Mouse (Mus musculus): ENCODE measurements around the gene Pmvk. TPM values are rescaled to one million over a fixed set of nuclear protein-coding genes. Genes with fewer than 3 reads are reported as not detected.

The Pmvk gene
- polyA plus RNA-seq (2015; fragmentation: Nextera tagmentation; extraction: Ambion mirVana), result 52.6 and 59.1 TPM in 2 replicates

DNA sequence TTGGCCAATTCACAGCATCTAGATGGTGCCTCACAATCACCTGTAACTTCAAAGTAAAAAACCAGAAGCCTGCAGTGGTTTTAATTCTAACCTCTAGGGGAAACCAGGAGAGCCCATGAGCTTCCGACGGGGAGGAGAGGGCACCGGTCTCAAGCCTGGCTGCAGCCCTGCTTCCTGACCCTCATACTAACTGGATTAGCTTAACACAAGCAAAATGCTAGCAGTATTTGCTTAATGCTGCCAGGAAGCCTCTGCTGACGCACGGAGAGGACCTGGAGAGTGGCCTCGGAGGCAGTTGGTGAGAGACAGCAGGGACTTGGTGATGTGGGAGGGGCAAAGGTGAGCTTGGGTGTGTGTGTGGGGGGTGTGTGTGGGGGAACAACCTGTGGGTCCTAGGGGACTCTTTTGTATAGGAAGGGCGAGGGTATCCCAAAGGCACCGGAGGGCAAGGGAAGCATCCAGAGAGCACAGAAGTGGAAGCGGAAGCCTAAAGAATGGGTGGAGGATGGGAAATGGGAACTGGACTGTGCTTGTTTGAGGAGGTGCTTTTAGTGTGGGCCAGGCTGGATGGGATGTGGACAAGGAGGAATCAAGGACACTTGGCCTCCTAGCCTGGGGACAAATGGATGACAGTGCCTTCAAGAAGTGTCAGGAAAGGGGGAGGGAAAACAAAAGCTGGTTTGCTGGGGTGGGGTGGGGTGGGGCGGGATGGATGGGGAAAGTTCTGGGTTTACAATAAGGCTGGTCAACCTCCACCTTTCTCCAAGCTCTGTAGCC, at the start of gene Pmvk:
TSS of gene Pmvk (plus strand) at position 141 of the 777 bp plus-strand sequence.
- Histone ChIP-seq H3K36me3 (no peaks in the 10 kb centered on the region), H3K4me1 (peaks cover 33% of the 10 kb centered on the region), H3K4me2 (no peak within 1 kb of the TSS), H3K9me3 (replicated peaks) (no peaks in the 10 kb centered on the region), H3K27ac (no peak within 1 kb of the TSS), H3K4me3 (replicated peaks) (no peak within 1 kb of the TSS), H3K9ac (no peak within 1 kb of the TSS), H3K27me3 (no peaks in the 10 kb centered on the region)
- WGBS, result 61% methylated on average over 10 of the region's 10 CpGs
- ATAC-seq (replicated peaks; ENCODE audit: low FRiP score), result no peak

DNA sequence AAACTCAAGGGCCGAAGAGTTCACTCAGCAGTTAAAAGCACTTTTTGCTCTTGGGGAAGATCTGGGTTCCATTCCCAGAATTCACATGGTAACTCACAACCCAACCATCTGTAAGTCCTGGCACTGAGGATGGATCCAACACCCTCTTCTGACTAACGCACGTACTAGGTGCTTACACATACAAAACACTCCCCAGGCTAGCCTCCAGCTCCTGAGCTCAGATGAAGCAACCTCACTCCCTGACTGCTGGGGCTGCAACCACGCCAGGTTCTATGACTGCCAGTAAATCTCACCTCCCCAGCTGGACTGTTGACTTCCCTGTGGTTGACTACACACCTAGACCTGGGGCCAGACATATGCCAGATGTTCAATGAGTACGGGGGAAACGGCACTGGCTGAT, 47.5 kb upstream of the Pmvk start:
- H3K9ac ChIP-seq, result no peak overlapping the region
- no peak overlapping the region for H3K4me3 ChIP-seq (replicated peaks)
- WGBS, result 87% methylated on average over 6 of the region's 6 CpGs
- H3K4me2 ChIP-seq, result no peak overlapping the region
- no peaks in the 10 kb centered on the region for H3K27me3 ChIP-seq
- no peak overlapping the region for H3K27ac ChIP-seq
- H3K36me3 ChIP-seq, result peaks cover 54% of the 10 kb centered on the region
- H3K4me1 ChIP-seq, result peaks cover 8% of the 10 kb centered on the region
- no peaks in the 10 kb centered on the region for H3K9me3 ChIP-seq (replicated peaks)
- no peak for ATAC-seq (replicated peaks; ENCODE audit: low FRiP score)

DNA sequence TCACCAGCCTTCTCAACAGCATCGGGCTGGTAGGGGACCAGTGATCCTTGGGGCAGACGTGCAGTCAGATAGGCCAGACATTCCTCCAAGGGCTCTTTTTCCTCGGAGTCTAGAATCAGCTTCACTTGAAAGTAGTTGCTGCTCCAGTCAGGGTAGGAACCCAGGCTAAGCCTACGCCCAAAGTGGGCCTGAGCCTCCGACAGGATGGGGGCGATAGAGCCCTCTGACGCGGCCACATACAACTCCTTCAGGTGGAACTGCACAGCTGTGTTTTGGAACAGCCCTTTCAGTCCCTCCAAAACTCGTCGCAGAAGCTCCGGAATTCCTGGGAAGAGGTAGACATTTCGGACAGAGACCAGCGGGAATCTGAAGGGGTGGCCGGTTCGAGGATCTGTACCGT, 45.9 kb upstream of the Pmvk start:
- H3K4me3 ChIP-seq (replicated peaks), result no peak overlapping the region
- no peak overlapping the region for H3K27ac ChIP-seq
- H3K4me2 ChIP-seq, result no peak overlapping the region
- no peaks in the 10 kb centered on the region for H3K27me3 ChIP-seq
- ATAC-seq (replicated peaks; ENCODE audit: low FRiP score), result no peak
- no peak overlapping the region for H3K9ac ChIP-seq
- H3K9me3 ChIP-seq (replicated peaks), result no peaks in the 10 kb centered on the region
- H3K4me1 ChIP-seq, result peaks cover 10% of the 10 kb centered on the region
- H3K36me3 ChIP-seq, result peaks cover 45% of the 10 kb centered on the region
- 68% methylated on average over 16 of the region's 16 CpGs for WGBS

DNA sequence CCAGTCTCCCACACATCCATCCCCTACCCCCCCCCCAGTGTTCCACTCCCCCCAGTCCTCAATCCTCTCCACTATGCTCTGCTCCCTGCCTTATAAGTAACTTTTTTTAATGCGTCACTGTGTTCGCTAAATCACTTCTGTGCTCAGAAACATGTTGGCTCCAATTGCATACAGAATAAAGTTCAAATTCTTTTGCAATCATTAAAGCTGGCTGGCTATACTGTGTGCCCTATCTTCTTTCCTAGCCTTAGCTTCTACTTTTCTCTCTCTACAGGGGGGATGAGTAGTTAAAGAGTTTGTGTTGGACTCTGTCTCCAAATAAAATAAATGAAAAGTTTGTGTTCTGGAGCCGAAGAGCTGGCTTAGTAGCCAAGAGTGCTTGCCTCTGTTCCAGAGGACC, 44.6 kb upstream of the Pmvk start:
- no peak for ATAC-seq (replicated peaks; ENCODE audit: low FRiP score)
- H3K4me2 ChIP-seq, result no peak overlapping the region
- no peaks in the 10 kb centered on the region for H3K9me3 ChIP-seq (replicated peaks)
- H3K9ac ChIP-seq, result no peak overlapping the region
- no peaks in the 10 kb centered on the region for H3K27me3 ChIP-seq
- peaks cover 10% of the 10 kb centered on the region for H3K4me1 ChIP-seq
- peaks cover 48% of the 10 kb centered on the region for H3K36me3 ChIP-seq
- H3K27ac ChIP-seq, result no peak overlapping the region
- H3K4me3 ChIP-seq (replicated peaks), result no peak overlapping the region
- 94% methylated on average over 3 of the region's 3 CpGs for WGBS

DNA sequence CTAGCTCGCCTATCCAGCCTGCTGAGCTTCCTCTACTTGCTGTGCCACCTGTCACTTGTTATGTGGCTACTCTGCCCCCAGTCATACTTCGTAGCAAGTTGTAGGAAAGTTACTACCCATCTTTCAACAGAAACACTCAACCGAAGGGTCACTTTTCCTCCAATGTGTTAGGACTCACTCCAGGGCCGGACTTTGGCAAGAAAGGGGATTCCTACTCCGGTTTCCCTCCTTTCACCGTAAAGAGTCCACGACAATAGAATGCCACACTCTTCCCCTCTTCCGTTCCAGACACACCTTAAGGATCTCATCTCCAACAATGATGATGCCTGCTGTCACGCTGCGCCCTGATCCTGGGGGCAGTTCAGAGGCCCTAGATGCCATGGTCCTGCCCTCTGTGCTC, 43.5 kb upstream of the Pmvk start:
- Histone ChIP-seq H3K36me3 (peaks cover 51% of the 10 kb centered on the region), H3K9me3 (replicated peaks) (no peaks in the 10 kb centered on the region), H3K27ac (peak overlapping the region; percentile 19; the same call in 1 of the 2 replicates), H3K4me1 (peaks cover 10% of the 10 kb centered on the region), H3K9ac (peak overlapping the region; percentile 51), H3K4me2 (peak overlapping the region; percentile 65), H3K4me3 (replicated peaks) (peak overlapping the region; percentile 54), H3K27me3 (no peaks in the 10 kb centered on the region)
- WGBS, result 78% methylated on average over 10 of the region's 10 CpGs
- no peak for ATAC-seq (replicated peaks; ENCODE audit: low FRiP score)

DNA sequence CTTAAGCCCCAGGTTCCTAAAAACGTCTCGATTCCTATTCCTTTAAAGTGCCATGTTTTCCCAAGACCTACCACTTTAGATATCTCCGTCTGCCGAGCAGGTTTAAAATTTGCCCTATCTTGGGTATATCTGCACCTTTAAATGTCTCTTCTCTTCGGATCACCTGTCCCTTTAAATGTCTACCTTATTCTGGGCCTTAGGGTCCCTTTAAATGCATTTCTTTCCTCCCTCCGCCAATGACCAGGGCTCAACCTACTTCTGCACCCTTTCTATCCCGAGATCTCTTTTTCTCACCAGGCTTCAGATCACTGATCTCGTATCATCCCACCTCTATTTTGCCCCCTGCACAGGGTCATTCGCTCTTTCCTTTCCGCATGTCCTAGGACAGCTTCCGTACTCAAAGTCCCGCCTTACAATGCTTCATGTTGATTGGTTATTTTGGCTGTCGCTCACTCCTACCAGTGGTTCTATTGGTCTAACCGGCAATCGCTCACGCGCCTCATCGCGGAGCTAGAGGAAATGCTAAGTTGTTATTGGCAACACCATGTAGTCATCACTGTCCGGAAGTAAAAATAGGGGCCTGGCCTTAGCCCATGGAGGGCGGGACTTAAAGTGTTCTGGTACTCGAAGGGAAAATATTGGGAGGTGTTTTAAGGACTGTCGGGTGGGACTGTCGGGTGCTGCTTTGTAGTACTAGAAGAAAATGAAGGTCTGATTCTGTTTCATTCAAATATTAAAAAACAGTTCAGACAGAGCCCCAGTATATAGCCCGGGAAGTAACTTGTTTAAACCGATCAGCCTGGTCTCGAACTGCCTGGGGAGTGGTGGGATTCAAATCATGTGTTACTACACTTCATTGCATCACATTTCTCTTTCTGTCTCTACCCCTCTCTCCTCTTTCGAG, 42.6 kb upstream of the Pmvk start, which contains the start of gene Flad1:
TSS of gene Flad1 (minus strand) at position 381 of the 904 bp plus-strand sequence.
- peaks cover 57% of the 10 kb centered on the region for H3K36me3 ChIP-seq
- H3K4me3 ChIP-seq (replicated peaks), result peak within 1 kb of the TSS; percentile 54
- H3K4me1 ChIP-seq, result peaks cover 16% of the 10 kb centered on the region
- H3K27ac ChIP-seq, result peak within 1 kb of the TSS; percentile 48; the same call in 1 of the 2 replicates
- H3K27me3 ChIP-seq, result no peaks in the 10 kb centered on the region
- H3K9me3 ChIP-seq (replicated peaks), result no peaks in the 10 kb centered on the region
- peak within 1 kb of the TSS; percentile 65 for H3K4me2 ChIP-seq
- peak within 1 kb of the TSS; percentile 51 for H3K9ac ChIP-seq
- ATAC-seq (replicated peaks; ENCODE audit: low FRiP score), result peak; percentile 99
- 5% methylated on average over 28 of the region's 28 CpGs for WGBS

DNA sequence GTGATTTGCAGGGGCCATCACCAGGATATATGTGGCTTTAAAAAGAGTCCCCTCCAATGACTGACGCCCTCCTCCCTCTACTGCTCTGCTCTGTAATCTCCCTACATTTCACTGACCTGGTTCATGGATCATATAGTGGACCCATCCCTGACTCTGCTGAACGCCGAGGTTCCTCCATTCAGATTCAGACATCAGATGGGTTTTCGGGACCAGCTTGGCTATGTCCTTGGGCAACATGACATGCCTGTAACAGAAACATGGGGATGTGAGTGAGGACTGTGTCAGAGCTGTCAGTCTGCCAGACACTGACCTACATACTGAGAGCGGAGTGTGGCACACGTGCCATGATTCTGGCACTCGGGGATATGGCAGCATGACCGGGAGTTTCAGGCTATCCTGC, 38.2 kb upstream of the Pmvk start:
- Histone ChIP-seq H3K4me1 (peaks cover 35% of the 10 kb centered on the region), H3K4me3 (replicated peaks) (no peak overlapping the region; the same call in 1 of the 2 replicates), H3K4me2 (no peak overlapping the region; the same call in 1 of the 2 replicates), H3K36me3 (peaks cover 36% of the 10 kb centered on the region), H3K9ac (no peak overlapping the region), H3K9me3 (replicated peaks) (no peaks in the 10 kb centered on the region), H3K27ac (no peak overlapping the region), H3K27me3 (no peaks in the 10 kb centered on the region)
- WGBS, result 93% methylated on average over 8 of the region's 8 CpGs
- ATAC-seq (replicated peaks; ENCODE audit: low FRiP score), result no peak

DNA sequence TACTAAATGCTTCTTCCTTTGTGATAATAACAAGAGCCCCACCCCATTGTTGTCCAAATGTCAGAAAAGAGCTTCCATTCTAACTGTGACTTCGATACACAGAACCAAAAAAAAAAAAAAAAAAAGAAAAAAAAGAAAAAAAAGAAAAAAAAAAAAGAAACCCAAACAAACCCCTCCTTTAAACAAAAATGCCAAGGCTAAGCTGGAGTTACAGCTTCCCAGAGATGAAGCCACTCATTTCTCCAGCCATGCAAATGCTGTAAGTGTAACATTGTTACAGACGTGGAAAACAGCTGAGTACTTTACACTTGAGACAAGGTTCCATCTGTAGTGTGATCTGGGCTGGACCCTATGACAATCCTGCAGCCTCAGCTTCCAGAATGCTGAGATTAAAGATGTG, 37.2 kb upstream of the Pmvk start:
- Histone ChIP-seq H3K9ac (peak overlapping the region; percentile 54), H3K27me3 (no peaks in the 10 kb centered on the region), H3K4me2 (peak overlapping the region; percentile 89), H3K4me1 (peaks cover 42% of the 10 kb centered on the region), H3K36me3 (peaks cover 36% of the 10 kb centered on the region), H3K9me3 (replicated peaks) (no peaks in the 10 kb centered on the region), H3K27ac (peak overlapping the region; percentile 100), H3K4me3 (replicated peaks) (peak overlapping the region; percentile 71)
- 13% methylated on average over 2 of the region's 2 CpGs for WGBS
- ATAC-seq (replicated peaks; ENCODE audit: low FRiP score), result no peak

DNA sequence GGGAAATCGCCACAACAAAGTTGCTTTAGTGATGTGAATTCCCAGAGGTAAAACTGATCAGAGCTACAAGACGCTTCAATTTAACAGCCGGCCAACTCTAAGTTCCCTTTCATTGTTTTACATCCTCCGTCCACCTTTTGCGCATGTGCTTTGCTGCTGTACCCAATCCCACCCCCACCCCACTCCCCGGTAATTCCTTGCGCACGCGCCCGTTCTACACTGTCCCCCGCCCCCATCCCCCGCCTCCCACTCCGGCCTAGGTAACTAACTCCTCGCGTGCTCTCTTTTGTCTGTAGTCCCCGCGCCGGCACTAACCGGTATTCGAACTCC, 36.5 kb upstream of the Pmvk start:
- ATAC-seq (replicated peaks; ENCODE audit: low FRiP score), result peak; percentile 26
- peak overlapping the region; percentile 54 for H3K9ac ChIP-seq
- WGBS, result 1% methylated on average over 20 of the region's 20 CpGs
- H3K27ac ChIP-seq, result peak overlapping the region; percentile 100
- no peaks in the 10 kb centered on the region for H3K27me3 ChIP-seq
- H3K9me3 ChIP-seq (replicated peaks), result no peaks in the 10 kb centered on the region
- peaks cover 36% of the 10 kb centered on the region for H3K36me3 ChIP-seq
- H3K4me2 ChIP-seq, result peak overlapping the region; percentile 89
- H3K4me3 ChIP-seq (replicated peaks), result peak overlapping the region; percentile 71
- peaks cover 47% of the 10 kb centered on the region for H3K4me1 ChIP-seq

DNA sequence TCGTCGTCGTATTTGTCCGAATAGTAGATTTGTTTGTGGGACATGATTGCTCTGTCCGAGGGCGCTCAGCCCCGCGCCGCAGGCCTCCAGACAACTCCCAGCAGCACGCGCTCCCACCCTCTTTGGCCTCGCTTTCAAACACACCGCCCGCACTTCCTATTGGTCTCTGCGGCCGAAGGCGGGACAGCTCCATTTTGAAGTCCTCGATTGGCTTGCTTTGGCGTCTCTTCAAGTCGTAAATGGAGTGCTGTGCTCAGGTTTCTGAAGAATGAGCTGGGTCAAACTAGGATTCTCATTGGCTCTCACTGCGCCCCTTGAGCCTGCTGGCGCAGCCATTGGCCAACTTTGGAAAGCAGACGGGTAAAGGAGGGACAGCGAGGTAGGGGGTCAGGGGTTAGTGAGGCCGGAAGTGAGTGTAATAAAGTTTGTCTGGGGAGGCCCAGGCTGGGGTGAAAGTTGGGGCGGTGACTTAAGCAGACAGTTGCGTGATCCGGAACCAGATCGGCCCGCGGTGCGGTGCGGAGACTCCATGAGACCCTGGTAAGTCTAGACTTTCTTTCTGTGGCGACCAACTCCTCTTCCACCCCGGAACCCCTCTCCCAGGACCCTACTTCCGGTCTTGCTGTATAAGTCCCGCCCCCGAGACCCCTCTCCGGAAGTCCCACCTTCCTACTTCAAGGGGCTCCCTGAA, 36.0 kb upstream of the Pmvk start, which contains the start of the genes Cks1b and Shc1:
TSS of gene Cks1b (minus strand) at position 214 of the 691 bp plus-strand sequence.
TSS of gene Shc1 (plus strand) at position 274 of the 691 bp plus-strand sequence.
- peak within 1 kb of the TSS; percentile 60 for H3K9ac ChIP-seq
- H3K36me3 ChIP-seq, result peaks cover 32% of the 10 kb centered on the region
- H3K27me3 ChIP-seq, result no peaks in the 10 kb centered on the region
- under 1% methylated on average over 39 of the region's 39 CpGs for WGBS
- H3K4me2 ChIP-seq, result peak within 1 kb of the TSS; percentile 89
- no peaks in the 10 kb centered on the region for H3K9me3 ChIP-seq (replicated peaks)
- peaks cover 52% of the 10 kb centered on the region for H3K4me1 ChIP-seq
- H3K27ac ChIP-seq, result peak within 1 kb of the TSS; percentile 100
- ATAC-seq (replicated peaks; ENCODE audit: low FRiP score), result peak; percentile 93
- H3K4me3 ChIP-seq (replicated peaks), result peak within 1 kb of the TSS; percentile 71

DNA sequence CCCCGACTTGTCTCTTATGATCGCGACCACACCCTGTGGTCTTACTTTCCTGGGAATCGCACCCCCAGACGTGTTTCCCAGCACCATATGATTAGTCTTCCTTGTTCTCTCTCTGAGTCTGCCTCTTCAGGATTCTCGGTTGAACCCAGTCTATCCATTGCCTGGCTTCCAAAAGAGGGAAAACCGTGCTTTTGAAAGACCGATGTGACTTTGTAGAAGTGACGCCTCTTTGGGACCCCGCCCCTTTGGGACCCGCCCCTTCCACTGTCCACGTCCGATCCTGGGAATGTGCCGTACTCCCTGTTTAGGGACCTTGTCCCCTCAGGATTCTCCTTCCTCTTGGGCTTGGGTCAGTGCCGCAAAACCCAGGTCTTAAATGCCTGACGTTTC, 35.5 kb upstream of the Pmvk start:
- H3K9me3 ChIP-seq (replicated peaks), result no peaks in the 10 kb centered on the region
- no peaks in the 10 kb centered on the region for H3K27me3 ChIP-seq
- peak overlapping the region; percentile 100 for H3K27ac ChIP-seq
- peak overlapping the region; percentile 71 for H3K4me3 ChIP-seq (replicated peaks)
- peaks cover 57% of the 10 kb centered on the region for H3K4me1 ChIP-seq
- under 1% methylated on average over 16 of the region's 16 CpGs for WGBS
- H3K4me2 ChIP-seq, result peak overlapping the region; percentile 89
- peak overlapping the region; percentile 60 for H3K9ac ChIP-seq
- ATAC-seq (replicated peaks; ENCODE audit: low FRiP score), result peak; percentile 31
- peaks cover 30% of the 10 kb centered on the region for H3K36me3 ChIP-seq

Measured in kidney, embryonic 15.5 days (tissue).